ENCODE assay signal across 38 mouse cellular contexts in the genomic region with DNA sequence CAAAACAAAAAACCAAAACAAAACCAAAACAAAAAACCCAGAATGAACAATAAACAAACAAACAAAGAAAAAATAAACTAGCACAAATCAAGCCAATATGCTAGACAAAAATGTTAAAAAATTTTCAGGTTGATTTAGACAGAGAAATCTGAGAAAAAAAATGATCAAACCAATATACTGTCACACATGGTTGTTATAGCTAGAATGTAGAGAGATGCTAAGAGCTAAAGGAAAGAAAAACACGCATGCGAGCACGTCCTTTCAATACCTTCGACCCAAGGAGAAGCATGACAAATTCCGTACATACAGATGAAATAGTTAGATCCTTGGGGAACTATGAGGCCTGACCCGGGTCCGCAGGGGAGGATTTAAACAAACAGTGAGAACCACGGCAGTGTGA. TPM values are rescaled to one million over a fixed set of nuclear protein-coding genes. Genes with fewer than 3 reads are reported as not detected.
"Had no signal": no experiment of that assay in that cellular context is flagged by ENCODE, and none has a peak within 500 bp of the region (broad histone marks: within the 10 kb centered on the region; RNA-seq: fewer than 3 reads in every experiment).

A gene (minus strand): TSS at position 101 of the 400 bp plus-strand sequence.

- H3K9me3 ChIP-seq: heart, embryonic 13.5 days; heart, embryonic 15.5 days; hindbrain, embryonic 13.5 days; hindbrain, embryonic 15.5 days; limb, embryonic 13.5 days; limb, embryonic 15.5 days had no signal

- H3K4me2 ChIP-seq: heart, embryonic 11.5 days; heart, embryonic 13.5 days; heart, embryonic 15.5 days; hindbrain, embryonic 13.5 days; hindbrain, embryonic 15.5 days; limb, embryonic 13.5 days; limb, embryonic 15.5 days had no signal

- H3K27me3 ChIP-seq: heart, embryonic 13.5 days; heart, embryonic 15.5 days; hindbrain, embryonic 13.5 days; hindbrain, embryonic 15.5 days; limb, embryonic 13.5 days; limb, embryonic 15.5 days had no signal

- H3K27ac ChIP-seq: gastrocnemius, adult 2 months; heart, adult 2 months; heart, embryonic 13.5 days; heart, embryonic 15.5 days; hindbrain, embryonic 13.5 days; hindbrain, embryonic 15.5 days; hindbrain, postnatal 0 days; layer of hippocampus, adult 2 months; limb, embryonic 13.5 days; liver, embryonic 14.5 days had no signal

- H3K4me1 ChIP-seq: hindbrain, embryonic 13.5 days; hindbrain, embryonic 15.5 days; limb, embryonic 13.5 days had no signal

- H3K36me3 ChIP-seq: heart, embryonic 13.5 days; heart, embryonic 15.5 days; hindbrain, embryonic 13.5 days; hindbrain, embryonic 15.5 days; limb, embryonic 13.5 days; limb, embryonic 15.5 days had no signal

- H3K9ac ChIP-seq: heart, embryonic 13.5 days; heart, embryonic 15.5 days; hindbrain, embryonic 13.5 days; hindbrain, embryonic 15.5 days; limb, embryonic 13.5 days; limb, embryonic 15.5 days; liver, embryonic 14.5 days had no signal

- ATAC-seq: hindbrain, postnatal 0 days; intestine, embryonic 16.5 days had no signal

- H3K4me3 ChIP-seq: gastrocnemius, adult 2 months; heart, adult 2 months; heart, embryonic 13.5 days; heart, embryonic 15.5 days; hindbrain, embryonic 13.5 days; hindbrain, embryonic 15.5 days; layer of hippocampus, adult 2 months; limb, embryonic 13.5 days; limb, embryonic 15.5 days had no signal

- DNase-seq: gastrocnemius, adult 2 months; gastrocnemius, postnatal 14 days; gastrocnemius, postnatal 36 days; heart, adult 11 months; heart, adult 2 months; heart, postnatal 14 days; heart, postnatal 36 days; kidney, adult 11 months; kidney, adult 2 months; kidney, adult 9 months; kidney, postnatal 10 days; kidney, postnatal 25 days; layer of hippocampus, postnatal 36 days; left cerebral cortex, postnatal 4 days had no signal

RNA-seq across cellular contexts. Expression of the gene that starts here (rescaled TPM):
- total RNA-seq: gastrocnemius, adult 2 months; gastrocnemius, postnatal 14 days; gastrocnemius, postnatal 36 days; heart, adult 2 months; heart, postnatal 14 days; heart, postnatal 36 days; hematopoietic stem cell, adult 5-6 weeks; hindbrain, postnatal 0 days; layer of hippocampus, adult 2 months; layer of hippocampus, postnatal 10 days; layer of hippocampus, postnatal 36 days; left cerebral cortex, adult 18-20 months; left cerebral cortex, adult 8-10 months; left cerebral cortex, postnatal 10 days; left cerebral cortex, postnatal 25 days; left cerebral cortex, postnatal 4 days had no signal
- polyA plus RNA-seq: frontal cortex, adult 2 months; gonadal fat pad, adult 2 months; heart, adult 2 months; heart, embryonic 11.5 days; heart, embryonic 13.5 days; heart, embryonic 15.5 days; heart, postnatal 0 days; hindbrain, embryonic 11.5 days; hindbrain, embryonic 13.5 days; hindbrain, embryonic 15.5 days; hindbrain, postnatal 0 days; intestine, embryonic 14.5 days; intestine, embryonic 16.5 days; kidney, adult 2 months; kidney, embryonic 16.5 days; limb, embryonic 11.5 days; limb, embryonic 13.5 days; limb, embryonic 15.5 days; liver, embryonic 14.5 days had no signal
